Mouse (Mus musculus) heart, adult 2 months (tissue): ENCODE data around the gene Krt28. TPM values are rescaled to one million over a fixed set of nuclear protein-coding genes. Genes with fewer than 3 reads are reported as not detected.
A peak's percentile ranks its signal among the peaks of the same experiment; 100 is the strongest.

Source experiments
- DNase-seq, 2 experiments: peaks; one replicate each; pipeline ENCODE4 v3.0.0; 2021
- H3K27ac ChIP-seq: fragments of 200-600 bp; 2 replicates; pipeline ENCODE4 v1.8.1; 2022
- H3K27me3 ChIP-seq: fragments of 200-500 bp; 2 replicates; pipeline ENCODE4 v1.6.1; 2012; ENCODE audit warnings: mild to moderate bottlenecking, low read length, inconsistent platforms, mixed read lengths; ENCODE audit not compliant: control insufficient read depth, insufficient read depth
- H3K36me3 ChIP-seq: fragments of 200-500 bp; 2 replicates; pipeline ENCODE4 v1.6.1; 2012; ENCODE audit warnings: low read length, inconsistent platforms; ENCODE audit not compliant: control insufficient read depth, insufficient read depth
- H3K4me1 ChIP-seq: fragments of 200-500 bp; 2 replicates; pipeline ENCODE4 v1.6.1; 2011; ENCODE audit warnings: low read length; ENCODE audit not compliant: control insufficient read depth, insufficient read depth
- H3K4me3 ChIP-seq: fragments of 200-600 bp; 2 replicates; pipeline ENCODE4 v1.8.1; 2022
- H3K79me2 ChIP-seq: fragments of 200-500 bp; replicated peaks from 2 replicates; pipeline ENCODE4 v1.6.1; 2012; ENCODE audit warnings: mild to moderate bottlenecking, inconsistent platforms, low read length, moderate library complexity, mixed read lengths; ENCODE audit not compliant: control insufficient read depth, insufficient read depth
- H3K9ac ChIP-seq: fragments of 200-500 bp; 2 replicates; pipeline ENCODE4 v1.6.1; 2012; ENCODE audit warnings: low read depth, mild to moderate bottlenecking, control low read depth, inconsistent platforms, low read length, mixed read lengths
- CTCF ChIP-seq: fragments of 200-600 bp; IDR thresholded peaks from 2 replicates; pipeline ENCODE4 v1.8.1; 2022; ENCODE audit warnings: antibody characterized with exemption, mild to moderate bottlenecking, moderate library complexity
- EP300 ChIP-seq: fragments of 200-500 bp; IDR thresholded peaks from 2 replicates; pipeline ENCODE4 v1.6.1; 2011; ENCODE audit warnings: low read depth, low read length, control low read depth; ENCODE audit not compliant: insufficient read depth
- POLR2A ChIP-seq: fragments of 200-500 bp; IDR thresholded peaks from 2 replicates; pipeline ENCODE4 v1.6.1; 2011; ENCODE audit warnings: mild to moderate bottlenecking, low read depth, low read length, control low read depth; ENCODE audit not compliant: insufficient read depth
- WGBS: fragments of 180-500 bp; shearing (Covaris S2); methylation state at CpG from one replicate; pipeline ENCODE4 v1.1.7; 2018; 5-methylcytosine and 5-hydroxymethylcytosine counted together
- intact Hi-C: fragments of 180-260 bp; cut with DNase I; formaldehyde crosslinking; loops from one replicate; pipeline ENCODE4 v1.15.1; 2025
- polyA plus RNA-seq: library from polyadenylated mRNA; depleted of rRNA; stranded (reverse); fragments of >200 nt; gene quantifications from 2 replicates; pipeline ENCODE4 v1.2.3, GENCODE M21; 2012
- total RNA-seq, 2 experiments: library from RNA; stranded (reverse); gene quantifications; 2 replicates each; pipeline ENCODE4 v1.2.3; 2021

Gene Krt28
- total and polyA plus RNA-seq, 3 experiments = not detected

DNA sequence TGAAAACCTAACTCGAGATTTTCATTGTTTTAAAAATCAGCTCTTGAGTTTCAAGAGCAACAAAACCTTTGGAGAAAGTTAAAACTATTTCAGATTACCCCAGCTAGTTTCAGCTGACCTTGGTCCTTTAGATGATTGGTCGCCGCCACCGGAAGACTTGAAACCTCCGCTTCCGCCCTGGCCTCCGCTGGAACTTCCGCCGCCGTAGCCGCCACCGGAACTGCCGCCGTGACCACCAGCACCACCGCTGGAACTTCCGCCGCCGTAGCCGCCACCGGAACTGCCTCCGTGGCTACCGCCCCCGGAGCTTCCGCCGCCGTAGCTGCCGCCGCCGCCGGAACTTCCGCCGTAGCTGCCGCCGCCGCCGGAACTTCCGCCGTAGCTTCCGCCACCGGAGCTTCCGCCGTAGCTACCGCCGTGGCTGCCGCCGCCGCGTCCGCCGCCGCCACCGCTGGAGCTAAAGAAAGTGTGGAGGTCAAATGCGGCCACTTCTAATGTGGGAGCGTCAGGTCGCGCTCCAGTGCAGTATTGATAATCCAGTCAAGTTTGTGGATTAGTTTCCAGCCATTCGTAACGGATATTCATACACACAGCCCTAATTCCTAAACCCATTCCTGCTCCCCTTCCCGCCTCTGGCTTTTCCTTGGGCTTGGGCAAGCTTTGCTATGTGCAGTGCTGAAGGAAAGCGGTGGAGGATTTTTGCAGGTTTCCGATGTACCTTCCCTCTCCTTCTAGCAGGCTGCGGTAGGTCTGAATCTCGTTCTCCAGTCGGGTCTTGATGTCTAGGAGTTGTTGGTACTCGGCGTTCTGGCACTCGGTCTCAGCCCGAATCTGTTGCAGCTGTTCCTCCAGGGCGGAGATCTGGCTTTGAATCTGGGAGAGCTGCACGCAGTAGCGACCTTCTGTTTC, 11.4 kb upstream of the Krt28 start:
- peak overlapping the region; percentile 65 for H3K9ac ChIP-seq
- no peaks in the 10 kb centered on the region for H3K27me3 ChIP-seq
- 0 out of 2 replicates have a peak, but pooled peaks have one; percentile 21 for TF ChIP-seq EP300
- peak; percentile 69 for TF ChIP-seq POLR2A
- no peak for TF ChIP-seq CTCF
- peak overlapping the region; percentile 83 for H3K27ac ChIP-seq
- no peaks in the 10 kb centered on the region; the same call in 1 of the 2 replicates for H3K79me2 ChIP-seq
- H3K4me1 ChIP-seq = no peaks in the 10 kb centered on the region
- intact Hi-C loops = no loop called here
- H3K4me3 ChIP-seq = peak overlapping the region; percentile 57
- no peaks in the 10 kb centered on the region for H3K36me3 ChIP-seq
- under 1% methylated on average over 71 of the region's 71 CpGs for WGBS
- peak; percentile 92 to 95 for DNase-seq

DNA sequence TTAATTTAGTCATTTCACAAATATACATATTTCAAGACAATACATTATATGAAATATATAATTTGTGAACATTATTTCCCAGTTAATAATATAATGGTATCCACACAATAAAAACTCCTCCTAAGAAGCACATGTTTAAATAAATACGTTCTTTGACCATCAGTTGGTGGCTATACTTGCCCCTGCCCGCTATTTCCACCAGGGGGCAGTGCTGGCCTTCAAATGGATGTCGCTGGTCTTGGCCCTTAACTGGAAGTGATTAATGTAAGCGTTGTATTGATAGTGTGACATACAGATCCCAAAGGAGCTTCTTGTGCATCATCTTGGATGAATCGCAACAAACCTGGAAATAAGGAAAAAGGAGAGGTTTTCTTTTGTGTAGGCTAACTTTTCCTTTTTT, 4.9 kb upstream of the Krt28 start:
- Histone ChIP-seq H3K79me2 (no peaks in the 10 kb centered on the region; the same call in 1 of the 2 replicates), H3K27me3 (no peaks in the 10 kb centered on the region), H3K27ac (no peak overlapping the region), H3K9ac (no peak overlapping the region), H3K4me1 (no peaks in the 10 kb centered on the region), H3K4me3 (no peak overlapping the region), H3K36me3 (no peaks in the 10 kb centered on the region)
- peak; percentile 55 to 79 for DNase-seq
- intact Hi-C loops = loop anchor here (1.0 to 2.0 kb wide), 3 partner anchors 84 to 903 kb away; no protein-coding TSS in a partner anchor
- TF ChIP-seq EP300 (0 out of 2 replicates have a peak, but pooled peaks have one; percentile 40), CTCF (no peak; the same call in 1 of the 2 replicates)
- WGBS = 6% methylated on average over 5 of the region's 5 CpGs

DNA sequence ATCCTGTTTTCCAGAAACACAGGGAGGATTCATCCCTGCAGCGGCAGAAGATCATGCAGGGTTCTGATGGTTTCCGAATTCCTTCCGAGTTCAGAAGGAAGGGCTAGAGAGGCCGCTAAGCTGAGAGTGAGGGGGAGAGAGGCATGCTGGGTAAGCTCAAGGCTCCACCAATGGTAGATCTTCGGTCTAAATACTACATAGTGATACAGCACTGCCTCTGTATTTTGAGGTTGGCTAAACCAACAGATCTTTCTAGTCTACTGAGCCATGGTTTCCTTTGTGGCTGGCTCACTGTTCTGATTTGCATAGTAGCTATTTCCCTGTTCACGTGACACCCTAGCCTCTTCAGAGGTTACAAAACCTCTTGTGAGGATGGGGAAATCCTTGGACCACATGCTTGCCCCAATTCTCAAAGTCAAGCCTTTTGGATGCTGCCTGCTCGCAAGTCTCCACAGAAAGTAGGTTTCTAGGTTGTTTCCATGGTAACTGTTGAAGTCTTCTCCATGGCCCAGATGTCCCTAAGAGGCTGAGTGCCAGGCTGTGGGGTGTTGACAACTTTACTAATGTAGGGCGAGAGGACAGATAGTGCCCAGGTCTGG, 4.8 kb downstream of the Krt28 start:
- no peaks in the 10 kb centered on the region for H3K36me3 ChIP-seq
- H3K79me2 ChIP-seq = no peaks in the 10 kb centered on the region
- no peaks in the 10 kb centered on the region for H3K4me1 ChIP-seq
- no peak overlapping the region for H3K27ac ChIP-seq
- intact Hi-C loops = no loop called here
- no peak overlapping the region for H3K9ac ChIP-seq
- WGBS = 71% methylated on average over 8 of the region's 8 CpGs
- no peaks in the 10 kb centered on the region; the same call in none of the 2 replicates for H3K27me3 ChIP-seq
- no peak for TF ChIP-seq EP300
- TF ChIP-seq CTCF = no peak
- TF ChIP-seq POLR2A = no peak
- H3K4me3 ChIP-seq = no peak overlapping the region
- DNase-seq = no peak

- 14% methylated on average over 3 of the region's 3 CpGs for WGBS
- DNase-seq = no peak
- intact Hi-C loops = no loop called here
- Histone ChIP-seq H3K27me3 (no peaks in the 10 kb centered on the region; the same call in none of the 2 replicates), H3K4me3 (no peak overlapping the region), H3K36me3 (no peaks in the 10 kb centered on the region), H3K27ac (no peak overlapping the region), H3K9ac (no peak overlapping the region), H3K4me1 (no peaks in the 10 kb centered on the region), H3K79me2 (no peaks in the 10 kb centered on the region)
- no peak for TF ChIP-seq EP300
- TF ChIP-seq POLR2A = no peak
- TF ChIP-seq CTCF = peak; percentile 64
Measured at GRCm38 (mm10) chr11:99369229-99369628, 5.5 kb downstream of the Krt28 start.

- no peak for DNase-seq
- Histone ChIP-seq H3K4me1 (no peaks in the 10 kb centered on the region), H3K9ac (no peak overlapping the region), H3K4me3 (no peak overlapping the region), H3K27ac (no peak overlapping the region), H3K79me2 (no peaks in the 10 kb centered on the region), H3K36me3 (no peaks in the 10 kb centered on the region), H3K27me3 (no peaks in the 10 kb centered on the region; the same call in 1 of the 2 replicates)
- 41% methylated on average over 10 of the region's 10 CpGs for WGBS
- intact Hi-C loops = no loop called here
- TF ChIP-seq CTCF (peak; percentile 21; the same call in 1 of the 2 replicates), POLR2A (no peak), EP300 (no peak)
Measured at GRCm38 (mm10) chr11:99366791-99367190, 7.9 kb downstream of the Krt28 start.
